Mouse (Mus musculus) cerebellum, adult 18-20 months (tissue): Measurements from ENCODE around the gene Gm5148.

Experiments used
- DNase-seq, 2 experiments: peaks; one replicate each; pipeline ENCODE4 v3.0.0; 2021

Gene Gm5148

GRCm38 (mm10) chr3:37735166-37735565, 10.9 kb upstream of the Gm5148 start:
- no peak for DNase-seq

GRCm38 (mm10) chr3:37729142-37729541, 4.9 kb upstream of the Gm5148 start:
- no peak for DNase-seq

- DNase-seq = no peak
Measured at GRCm38 (mm10) chr3:37728112-37729100, 4.1 kb upstream of the Gm5148 start.

- DNase-seq = no peak
Measured at GRCm38 (mm10) chr3:37727392-37727791, 3.1 kb upstream of the Gm5148 start.

- peak in 1 of 2 experiments; percentile 37 for DNase-seq
Measured at GRCm38 (mm10) chr3:37726501-37727140, 2.3 kb upstream of the Gm5148 start.

GRCm38 (mm10) chr3:37724946-37725735, 851 bp upstream of the Gm5148 start:
- DNase-seq = no peak

- DNase-seq = no peak
Measured at GRCm38 (mm10) chr3:37723662-37724170, 574 bp downstream of the Gm5148 start.

GRCm38 (mm10) chr3:37723061-37723521, 1.2 kb downstream of the Gm5148 start:
- peak; percentile 16 to 28 for DNase-seq

- DNase-seq = no peak
Measured at GRCm38 (mm10) chr3:37722487-37723060, 1.7 kb downstream of the Gm5148 start.

GRCm38 (mm10) chr3:37716992-37717391, 7.3 kb downstream of the Gm5148 start:
- no peak for DNase-seq

GRCm38 (mm10) chr3:37715734-37716133, 8.6 kb downstream of the Gm5148 start:
- DNase-seq = no peak

- DNase-seq = peak; percentile 68 to 75
Measured at GRCm38 (mm10) chr3:37712501-37712900, 11.8 kb downstream of the Gm5148 start.

GRCm38 (mm10) chr3:37711639-37712038, 12.7 kb downstream of the Gm5148 start:
- DNase-seq = no peak

GRCm38 (mm10) chr3:37707801-37708200, 16.5 kb downstream of the Gm5148 start:
- DNase-seq = peak; percentile 30 to 39

- no peak for DNase-seq
Measured at GRCm38 (mm10) chr3:37706439-37706838, 17.9 kb downstream of the Gm5148 start.

GRCm38 (mm10) chr3:37705436-37705835, 18.9 kb downstream of the Gm5148 start:
- DNase-seq = no peak

- no peak for DNase-seq
Measured at GRCm38 (mm10) chr3:37704701-37705279, 19.5 kb downstream of the Gm5148 start.

- no peak for DNase-seq
Measured at GRCm38 (mm10) chr3:37703066-37703465, 21.2 kb downstream of the Gm5148 start.

- no peak for DNase-seq
Measured at GRCm38 (mm10) chr3:37693552-37693951, 30.7 kb downstream of the Gm5148 start.

GRCm38 (mm10) chr3:37692945-37693344, 31.3 kb downstream of the Gm5148 start:
- no peak for DNase-seq

- DNase-seq = peak; percentile 58 to 72
Measured at GRCm38 (mm10) chr3:37687158-37687980, 36.9 kb downstream of the Gm5148 start.
